Mouse (Mus musculus) heart, adult 2 months (tissue): ENCODE measurements at regions not wholly inside any gene's neighbourhood (a gene's known extent, or its start where the extent isn't known, plus 50 kb on each side); places are given as distances from the start of the nearest gene placed in this dataset.

Experiments used
- CTCF ChIP-seq: fragments of 200-600 bp; IDR thresholded peaks from 2 replicates; pipeline ENCODE4 v1.8.1; 2022; ENCODE audit warnings: antibody characterized with exemption, mild to moderate bottlenecking, moderate library complexity
- EP300 ChIP-seq: fragments of 200-500 bp; IDR thresholded peaks from 2 replicates; pipeline ENCODE4 v1.6.1; 2011; ENCODE audit warnings: low read depth, low read length, control low read depth; ENCODE audit not compliant: insufficient read depth
- POLR2A ChIP-seq: fragments of 200-500 bp; IDR thresholded peaks from 2 replicates; pipeline ENCODE4 v1.6.1; 2011; ENCODE audit warnings: mild to moderate bottlenecking, low read depth, low read length, control low read depth; ENCODE audit not compliant: insufficient read depth

GRCm38 (mm10) chr8:33992946-33993345 lies 118.6 kb downstream of the Gm10131 start:
- TF ChIP-seq CTCF, result no peak
- peak; percentile 56 for TF ChIP-seq POLR2A
- peak; percentile 99 for TF ChIP-seq EP300
